Mouse (Mus musculus): ENCODE measurements around the gene Mmgt2. TPM values are rescaled to one million over a fixed set of nuclear protein-coding genes. Genes with fewer than 3 reads are reported as not detected.

Gene Mmgt2
- polyA plus RNA-seq, 1 experiment: 3.6 TPM

GRCm38 (mm10) chr11:62610304-62610703 is 38.2 kb upstream of the Mmgt2 start:
- H3K27ac ChIP-seq (replicated peaks; ENCODE audit: low read depth, low read length): no peak overlapping the region
- no peaks in the 10 kb centered on the region for H3K4me1 ChIP-seq (ENCODE audit: control insufficient read depth, insufficient read depth, insufficient read length, low read length)

GRCm38 (mm10) chr11:62612604-62613003 is 35.9 kb upstream of the Mmgt2 start:
- no peak overlapping the region for H3K27ac ChIP-seq (replicated peaks; ENCODE audit: low read depth, low read length)
- no peak overlapping the region for H3K4me3 ChIP-seq (ENCODE audit: insufficient read depth, low read depth, low read length)
- no peaks in the 10 kb centered on the region for H3K4me1 ChIP-seq (ENCODE audit: control insufficient read depth, insufficient read depth, insufficient read length, low read length)

More at GRCm38 (mm10) chr11:62610304-62610703, 38.2 kb upstream of the Mmgt2 start:
- no peak overlapping the region for H3K4me3 ChIP-seq (ENCODE audit: insufficient read depth, low read depth, low read length)

GRCm38 (mm10) chr11:62613657-62614365 is 34.7 kb upstream of the Mmgt2 start:
- no peak overlapping the region for H3K27ac ChIP-seq (replicated peaks; ENCODE audit: low read depth, low read length)
- H3K4me1 ChIP-seq (ENCODE audit: control insufficient read depth, insufficient read depth, insufficient read length, low read length): no peaks in the 10 kb centered on the region
- H3K4me3 ChIP-seq (ENCODE audit: insufficient read depth, low read depth, low read length): no peak overlapping the region

- Histone ChIP-seq H3K4me3 (ENCODE audit: insufficient read depth, low read depth, low read length) (no peak overlapping the region), H3K4me1 (ENCODE audit: control insufficient read depth, insufficient read depth, insufficient read length, low read length) (no peaks in the 10 kb centered on the region), H3K27ac (replicated peaks; ENCODE audit: low read depth, low read length) (no peak overlapping the region)
Measured at GRCm38 (mm10) chr11:62614876-62615410, 33.5 kb upstream of the Mmgt2 start.

- H3K27ac ChIP-seq (replicated peaks; ENCODE audit: low read depth, low read length): no peak overlapping the region
- no peaks in the 10 kb centered on the region for H3K4me1 ChIP-seq (ENCODE audit: control insufficient read depth, insufficient read depth, insufficient read length, low read length)
- H3K4me3 ChIP-seq (ENCODE audit: insufficient read depth, low read depth, low read length): no peak overlapping the region
Measured at GRCm38 (mm10) chr11:62615456-62615855, 33.0 kb upstream of the Mmgt2 start.

GRCm38 (mm10) chr11:62621079-62621478 is 27.4 kb upstream of the Mmgt2 start:
- Histone ChIP-seq H3K4me3 (ENCODE audit: insufficient read depth, low read depth, low read length) (no peak overlapping the region), H3K27ac (replicated peaks; ENCODE audit: low read depth, low read length) (no peak overlapping the region), H3K4me1 (ENCODE audit: control insufficient read depth, insufficient read depth, insufficient read length, low read length) (no peaks in the 10 kb centered on the region)

- Histone ChIP-seq H3K4me3 (ENCODE audit: insufficient read depth, low read depth, low read length) (no peak overlapping the region), H3K27ac (replicated peaks; ENCODE audit: low read depth, low read length) (no peak overlapping the region), H3K4me1 (ENCODE audit: control insufficient read depth, insufficient read depth, insufficient read length, low read length) (no peaks in the 10 kb centered on the region)
Measured at GRCm38 (mm10) chr11:62621586-62622283, 26.7 kb upstream of the Mmgt2 start.

GRCm38 (mm10) chr11:62622850-62623249 is 25.6 kb upstream of the Mmgt2 start:
- H3K4me1 ChIP-seq (ENCODE audit: control insufficient read depth, insufficient read depth, insufficient read length, low read length): no peaks in the 10 kb centered on the region
- H3K27ac ChIP-seq (replicated peaks; ENCODE audit: low read depth, low read length): no peak overlapping the region
- H3K4me3 ChIP-seq (ENCODE audit: insufficient read depth, low read depth, low read length): no peak overlapping the region

GRCm38 (mm10) chr11:62624341-62625291 is 23.8 kb upstream of the Mmgt2 start:
- no peak overlapping the region for H3K27ac ChIP-seq (replicated peaks; ENCODE audit: low read depth, low read length)
- H3K4me3 ChIP-seq (ENCODE audit: insufficient read depth, low read depth, low read length): no peak overlapping the region
- H3K4me1 ChIP-seq (ENCODE audit: control insufficient read depth, insufficient read depth, insufficient read length, low read length): no peaks in the 10 kb centered on the region; the same call in 1 of the 2 replicates

GRCm38 (mm10) chr11:62629352-62630224 is 18.9 kb upstream of the Mmgt2 start:
- no peak overlapping the region for H3K27ac ChIP-seq (replicated peaks; ENCODE audit: low read depth, low read length)
- H3K4me1 ChIP-seq (ENCODE audit: control insufficient read depth, insufficient read depth, insufficient read length, low read length): no peaks in the 10 kb centered on the region; the same call in 1 of the 2 replicates
- no peak overlapping the region for H3K4me3 ChIP-seq (ENCODE audit: insufficient read depth, low read depth, low read length)

GRCm38 (mm10) chr11:62630225-62630821 is 18.1 kb upstream of the Mmgt2 start:
- Histone ChIP-seq H3K4me3 (ENCODE audit: insufficient read depth, low read depth, low read length) (no peak overlapping the region), H3K27ac (replicated peaks; ENCODE audit: low read depth, low read length) (no peak overlapping the region), H3K4me1 (ENCODE audit: control insufficient read depth, insufficient read depth, insufficient read length, low read length) (no peaks in the 10 kb centered on the region; the same call in 1 of the 2 replicates)

- H3K4me1 ChIP-seq (ENCODE audit: control insufficient read depth, insufficient read depth, insufficient read length, low read length): peaks cover 2% of the 10 kb centered on the region; the same call in 1 of the 2 replicates
- no peak overlapping the region for H3K4me3 ChIP-seq (ENCODE audit: insufficient read depth, low read depth, low read length)
- H3K27ac ChIP-seq (replicated peaks; ENCODE audit: low read depth, low read length): no peak overlapping the region
Measured at GRCm38 (mm10) chr11:62631138-62631537, 17.3 kb upstream of the Mmgt2 start.

GRCm38 (mm10) chr11:62635406-62635805 is 13.1 kb upstream of the Mmgt2 start:
- no peak overlapping the region for H3K27ac ChIP-seq (replicated peaks; ENCODE audit: low read depth, low read length)
- H3K4me1 ChIP-seq (ENCODE audit: control insufficient read depth, insufficient read depth, insufficient read length, low read length): peaks cover 7% of the 10 kb centered on the region; the same call in 1 of the 2 replicates

More at GRCm38 (mm10) chr11:62635406-62635805, 13.1 kb upstream of the Mmgt2 start:
- H3K4me3 ChIP-seq (ENCODE audit: insufficient read depth, low read depth, low read length): no peak overlapping the region
